Mouse (Mus musculus) G1E (cell line): ENCODE measurements around the gene Dnmt3a.

Experiments
- CTCF ChIP-seq: IDR thresholded peaks from 2 replicates; pipeline ENCODE4 v1.5.1; 2012; ENCODE audit warnings: low read depth, low read length, inconsistent platforms, mixed read lengths
- GATA1 ChIP-seq: IDR thresholded peaks from 2 replicates; pipeline ENCODE4 v1.6.1; 2012; ENCODE audit warnings: borderline replicate concordance, low read length, inconsistent platforms, mixed read lengths
- GATA2 ChIP-seq: IDR thresholded peaks from 2 replicates; pipeline ENCODE4 v1.6.1; 2012; ENCODE audit warnings: low read depth, low read length, inconsistent platforms, borderline replicate concordance
- TAL1 ChIP-seq: conservative IDR thresholded peaks from 2 replicates; pipeline ENCODE4 v1.6.1; 2012; ENCODE audit warnings: low read depth, low read length, inconsistent platforms, mixed read lengths

- TF ChIP-seq CTCF (no peak), GATA1 (no peak), GATA2 (no peak), TAL1 (no peak)
These were observed 35.3 kb downstream of the Dnmt3a start for GRCm38 (mm10) chr12:3841121-3841520.
